Comparison of ENCODE assay signal across 20 mouse cellular contexts in genomic region chr5:45072529-45072928, GRCm38 (mm10).
"Had no signal": no experiment of that assay in that cellular context is flagged by ENCODE, and none has a peak within 500 bp of the region (broad histone marks: within the 10 kb centered on the region; RNA-seq: fewer than 3 reads in every experiment).

No protein-coding gene starts in this region.

- H3K4me2 ChIP-seq: lung, embryonic 14.5 days; midbrain, embryonic 12.5 days; neural tube, embryonic 13.5 days; neural tube, embryonic 15.5 days had no signal

- H3K9ac ChIP-seq: lung, embryonic 14.5 days; midbrain, embryonic 12.5 days; neural tube, embryonic 13.5 days; neural tube, embryonic 15.5 days had no signal

- DNase-seq: lung, adult 18-20 months; lung, embryonic 14.5 days; lung, postnatal 10 days; lung, postnatal 4 days; midbrain, embryonic 14.5 days; retina, postnatal 1 day; right cerebral cortex, adult 18-20 months; right cerebral cortex, postnatal 25 days; right cerebral cortex, postnatal 4 days; spleen, adult 18-20 months; thymus, adult 18-20 months; thymus, postnatal 14 days; thymus, postnatal 36 days had no signal

- H3K9me3 ChIP-seq: megakaryocyte, embryonic 14.5 days; midbrain, embryonic 10.5 days; midbrain, embryonic 12.5 days; neural tube, embryonic 13.5 days; neural tube, embryonic 15.5 days had no signal

- H3K36me3 ChIP-seq: midbrain, embryonic 10.5 days; midbrain, embryonic 12.5 days; neural tube, embryonic 13.5 days; neural tube, embryonic 15.5 days had no signal

- H3K27me3 ChIP-seq: megakaryocyte, embryonic 14.5 days; midbrain, embryonic 12.5 days; neural tube, embryonic 13.5 days; neural tube, embryonic 15.5 days had no signal

- H3K4me3 ChIP-seq: megakaryocyte, embryonic 14.5 days; midbrain, embryonic 10.5 days; midbrain, embryonic 12.5 days; myocyte; neural tube, embryonic 13.5 days; neural tube, embryonic 15.5 days had no signal

- H3K4me1 ChIP-seq: midbrain, embryonic 10.5 days; midbrain, embryonic 12.5 days; neural tube, embryonic 13.5 days; neural tube, embryonic 15.5 days had no signal

- ATAC-seq: midbrain, embryonic 16.5 days had no signal

- H3K27ac ChIP-seq: midbrain, embryonic 10.5 days; midbrain, embryonic 12.5 days; neural tube, embryonic 13.5 days; neural tube, embryonic 15.5 days had no signal
